Mouse (Mus musculus): ENCODE data around the gene Tex21. TPM values are rescaled to one million over a fixed set of nuclear protein-coding genes. Genes with fewer than 3 reads are reported as not detected.

The Tex21 gene
- polyA plus RNA-seq, 2 experiments = 0.06 to 0.19 TPM

- Histone ChIP-seq H3K27me3 (ENCODE audit: control insufficient read depth, insufficient read depth, low read length) (no peaks in the 10 kb centered on the region), H3K4me1 (ENCODE audit: control insufficient read depth, insufficient read depth, low read length) (0 out of 2 replicates have a peak, but pooled peaks cover 3% of the 10 kb centered on the region), H3K9me3 (ENCODE audit: control insufficient read depth, low read length) (no peaks in the 10 kb centered on the region), H3K36me3 (ENCODE audit: control insufficient read depth, insufficient read depth, low read length) (no peaks in the 10 kb centered on the region), H3K9ac (ENCODE audit: low read depth, low read length, severe bottlenecking) (peak overlapping the region; percentile 43; the same call in 1 of the 2 replicates), H3K4me3 (replicated peaks; ENCODE audit: low read length) (peak overlapping the region; percentile 38), H3K27ac (replicated peaks; ENCODE audit: low read depth, low read length) (no peak overlapping the region), H3K4me2 (replicated peaks; ENCODE audit: low read depth, low read length, severe bottlenecking) (peak overlapping the region; percentile 77)
- 10% methylated on average over 6 of the region's 6 CpGs for WGBS
- peak; percentile 66; the same call in 1 of the 2 replicates for ATAC-seq (ENCODE audit: low FRiP score, low read depth)
- TF ChIP-seq POLR2A (IDR thresholded peaks at IDR 0.05; ENCODE audit: borderline replicate concordance, extremely low read depth, insufficient read depth, insufficient read length) = peak; percentile 26; the same call in 1 of the 2 replicates
- DNase-seq (ENCODE audit: low spot score) = peak; percentile 86
Observed at GRCm38 (mm10) chr12:76196709-76197054, 49.9 kb downstream of the Tex21 start.

GRCm38 (mm10) chr12:76195912-76196708 is 50.4 kb downstream of the Tex21 start:
- DNase-seq (ENCODE audit: low spot score) = peak; percentile 73
- Histone ChIP-seq H3K9ac (ENCODE audit: low read depth, low read length, severe bottlenecking) (peak overlapping the region; percentile 32), H3K9me3 (ENCODE audit: control insufficient read depth, low read length) (no peaks in the 10 kb centered on the region), H3K27ac (replicated peaks; ENCODE audit: low read depth, low read length) (0 out of 2 replicates have a peak overlapping the region, but pooled peaks have one; percentile 16), H3K4me3 (replicated peaks; ENCODE audit: low read length) (peak overlapping the region; percentile 38), H3K4me1 (ENCODE audit: control insufficient read depth, insufficient read depth, low read length) (0 out of 2 replicates have a peak, but pooled peaks cover 3% of the 10 kb centered on the region), H3K27me3 (ENCODE audit: control insufficient read depth, insufficient read depth, low read length) (no peaks in the 10 kb centered on the region), H3K36me3 (ENCODE audit: control insufficient read depth, insufficient read depth, low read length) (no peaks in the 10 kb centered on the region), H3K4me2 (replicated peaks; ENCODE audit: low read depth, low read length, severe bottlenecking) (peak overlapping the region; percentile 77)
- peak; percentile 79; the same call in 1 of the 2 replicates for ATAC-seq (ENCODE audit: low FRiP score, low read depth)
- TF ChIP-seq POLR2A (IDR thresholded peaks at IDR 0.05; ENCODE audit: borderline replicate concordance, extremely low read depth, insufficient read depth, insufficient read length) = no peak
- WGBS = 1% methylated on average over 22 of the region's 22 CpGs

GRCm38 (mm10) chr12:76194526-76194925 is 52.0 kb downstream of the Tex21 start:
- H3K4me2 ChIP-seq (replicated peaks; ENCODE audit: low read depth, low read length, severe bottlenecking) = no peak overlapping the region
- no peak overlapping the region for H3K4me3 ChIP-seq (replicated peaks; ENCODE audit: low read length)
- no peaks in the 10 kb centered on the region for H3K36me3 ChIP-seq (ENCODE audit: control insufficient read depth, insufficient read depth, low read length)
- no peak overlapping the region for H3K9ac ChIP-seq (ENCODE audit: low read depth, low read length, severe bottlenecking)
- H3K9me3 ChIP-seq (ENCODE audit: control insufficient read depth, low read length) = no peaks in the 10 kb centered on the region
- 0 out of 2 replicates have a peak, but pooled peaks cover 3% of the 10 kb centered on the region for H3K4me1 ChIP-seq (ENCODE audit: control insufficient read depth, insufficient read depth, low read length)
- 61% methylated on average over 3 of the region's 3 CpGs for WGBS
- ATAC-seq (ENCODE audit: low FRiP score, low read depth) (no peak), DNase-seq (ENCODE audit: low spot score) (no peak)
- H3K27ac ChIP-seq (replicated peaks; ENCODE audit: low read depth, low read length) = no peak overlapping the region
- no peaks in the 10 kb centered on the region for H3K27me3 ChIP-seq (ENCODE audit: control insufficient read depth, insufficient read depth, low read length)
- TF ChIP-seq POLR2A (IDR thresholded peaks at IDR 0.05; ENCODE audit: borderline replicate concordance, extremely low read depth, insufficient read depth, insufficient read length) = no peak

GRCm38 (mm10) chr12:76190940-76191339 is 55.6 kb downstream of the Tex21 start:
- Histone ChIP-seq H3K4me1 (ENCODE audit: control insufficient read depth, insufficient read depth, low read length) (0 out of 2 replicates have a peak, but pooled peaks cover 3% of the 10 kb centered on the region), H3K4me2 (replicated peaks; ENCODE audit: low read depth, low read length, severe bottlenecking) (no peak overlapping the region), H3K36me3 (ENCODE audit: control insufficient read depth, insufficient read depth, low read length) (no peaks in the 10 kb centered on the region), H3K4me3 (replicated peaks; ENCODE audit: low read length) (no peak overlapping the region), H3K27ac (replicated peaks; ENCODE audit: low read depth, low read length) (no peak overlapping the region), H3K9ac (ENCODE audit: low read depth, low read length, severe bottlenecking) (no peak overlapping the region), H3K9me3 (ENCODE audit: control insufficient read depth, low read length) (no peaks in the 10 kb centered on the region), H3K27me3 (ENCODE audit: control insufficient read depth, insufficient read depth, low read length) (no peaks in the 10 kb centered on the region)
- TF ChIP-seq POLR2A (IDR thresholded peaks at IDR 0.05; ENCODE audit: borderline replicate concordance, extremely low read depth, insufficient read depth, insufficient read length) = no peak
- ATAC-seq (ENCODE audit: low FRiP score, low read depth) (peak; percentile 44; the same call in 1 of the 2 replicates), DNase-seq (ENCODE audit: low spot score) (peak; percentile 76)
- WGBS = 43% methylated on average over 11 of the region's 11 CpGs

GRCm38 (mm10) chr12:76187849-76188248 is 58.7 kb downstream of the Tex21 start:
- Histone ChIP-seq H3K4me1 (ENCODE audit: control insufficient read depth, insufficient read depth, low read length) (no peaks in the 10 kb centered on the region), H3K4me2 (replicated peaks; ENCODE audit: low read depth, low read length, severe bottlenecking) (no peak overlapping the region), H3K9me3 (ENCODE audit: control insufficient read depth, low read length) (no peaks in the 10 kb centered on the region), H3K27ac (replicated peaks; ENCODE audit: low read depth, low read length) (no peak overlapping the region), H3K9ac (ENCODE audit: low read depth, low read length, severe bottlenecking) (no peak overlapping the region), H3K4me3 (replicated peaks; ENCODE audit: low read length) (no peak overlapping the region), H3K27me3 (ENCODE audit: control insufficient read depth, insufficient read depth, low read length) (no peaks in the 10 kb centered on the region), H3K36me3 (ENCODE audit: control insufficient read depth, insufficient read depth, low read length) (no peaks in the 10 kb centered on the region)
- DNase-seq (ENCODE audit: low spot score) (peak; percentile 45), ATAC-seq (ENCODE audit: low FRiP score, low read depth) (0 out of 2 replicates have a peak, but pooled peaks have one; percentile 34)
- 35% methylated on average over 8 of the region's 8 CpGs for WGBS
- TF ChIP-seq POLR2A (IDR thresholded peaks at IDR 0.05; ENCODE audit: borderline replicate concordance, extremely low read depth, insufficient read depth, insufficient read length) = no peak
